In genomic region chr11:4205951-4206350, GRCm38 (mm10) we compare ENCODE assay signal across 29 mouse cellular contexts. TPM values are rescaled to one million over a fixed set of nuclear protein-coding genes. Genes with fewer than 3 reads are reported as not detected.
A peak's percentile ranks its signal among the peaks of the same experiment; 100 is the strongest.
DNase-seq lines count a peak whose midpoint lies in the region; ATAC-seq and TF ChIP-seq lines count a peak whose summit lies in the region.
"Had no signal": no experiment of that assay in that cellular context is flagged by ENCODE, and none has a peak within 500 bp of the region (broad histone marks: within the 10 kb centered on the region; RNA-seq: fewer than 3 reads in every experiment).

No protein-coding gene starts in this region.

- no peaks in the 10 kb centered on the region for H3K79me2 ChIP-seq in heart, adult 2 months (replicated peaks; ENCODE audit: control insufficient read depth, insufficient read depth, low read length)

- no peak for TF ChIP-seq CTCF in heart, adult 2 months (IDR thresholded peaks at IDR 0.05)
- TF ChIP-seq CTCF in liver, postnatal 0 days (IDR thresholded peaks at IDR 0.05; ENCODE audit: low read depth), result no peak

- H3K9ac ChIP-seq in heart, adult 2 months (ENCODE audit: low read depth, low read length), result no peak overlapping the region
- H3K9ac ChIP-seq in liver, postnatal 0 days (replicated peaks), result no peak overlapping the region
- H3K9ac ChIP-seq: embryonic facial prominence, embryonic 13.5 days; hindbrain, embryonic 14.5 days; limb, embryonic 15.5 days; liver, embryonic 13.5 days; midbrain, embryonic 12.5 days had no signal

- peaks cover 31% of the 10 kb centered on the region for H3K4me1 ChIP-seq in heart, adult 2 months (ENCODE audit: control insufficient read depth, insufficient read depth, low read length)
- peaks cover 6% of the 10 kb centered on the region; the same call in 1 of the 2 replicates for H3K4me1 ChIP-seq in liver, postnatal 0 days (ENCODE audit: insufficient read depth)
- H3K4me1 ChIP-seq: limb, embryonic 10.5 days; midbrain, embryonic 12.5 days had no signal

- 57% methylated on average over 7 of the region's 7 CpGs for WGBS in heart, adult 2 months
- WGBS in liver, postnatal 0 days (ENCODE audit: insufficient replicate concordance), result 83% methylated on average over 7 of the region's 7 CpGs

- peak; percentile 26 for ATAC-seq in activated CD4-positive, CD25-positive, alpha-beta regulatory T cell, adult 4 months
- ATAC-seq in inflammation-experienced regulatory T-cells, adult 6 months, result peak; percentile 15
- ATAC-seq in megakaryocyte-erythroid progenitor cell, adult 5-6 weeks (replicated peaks; ENCODE audit: low FRiP score, low TSS enrichment, poor library complexity, severe bottlenecking), result no peak
- no peak for ATAC-seq in liver, postnatal 0 days
- ATAC-seq: forebrain, embryonic 16.5 days had no signal

- H3K27ac ChIP-seq in heart, adult 2 months, result peak overlapping the region; percentile 45
- no peak overlapping the region for H3K27ac ChIP-seq in liver, postnatal 0 days (ENCODE audit: low read depth)
- H3K27ac ChIP-seq: embryonic facial prominence, embryonic 13.5 days; hindbrain, embryonic 14.5 days; limb, embryonic 10.5 days; limb, embryonic 15.5 days; liver, embryonic 13.5 days; midbrain, embryonic 12.5 days had no signal

- intact Hi-C loops in heart, adult 2 months (cut with DNase I), result no loop called here
- intact Hi-C loops in heart, postnatal 10 days (cut with DNase I), result no loop called here

- no peak overlapping the region for H3K4me3 ChIP-seq in heart, adult 2 months
- H3K4me3 ChIP-seq in liver, postnatal 0 days (ENCODE audit: low read depth, low read length), result no peak overlapping the region
- H3K4me3 ChIP-seq: embryonic facial prominence, embryonic 13.5 days; erythroblast, embryonic 14.5 days; limb, embryonic 10.5 days; limb, embryonic 15.5 days; liver, embryonic 13.5 days; midbrain, embryonic 12.5 days had no signal

- no peaks in the 10 kb centered on the region for H3K9me3 ChIP-seq in liver, postnatal 0 days (ENCODE audit: low read length)
- H3K9me3 ChIP-seq: embryonic facial prominence, embryonic 13.5 days; G1E; limb, embryonic 10.5 days; limb, embryonic 15.5 days; liver, embryonic 13.5 days; midbrain, embryonic 12.5 days had no signal

- no peak for DNase-seq in heart, adult 2 months
- no peak for DNase-seq in heart, postnatal 10 days
- DNase-seq in CD4-positive, CD25-positive, alpha-beta regulatory T cell, adult 2 months (ENCODE audit: low read depth, low spot score), result peak; percentile 61
- DNase-seq in liver, postnatal 0 days, result no peak
- DNase-seq in right cerebral cortex, adult 2 months (ENCODE audit: low spot score in 2 of 2), result no peak
- DNase-seq: adrenal gland, adult 2 months; cerebellum, adult 11-12 months; cerebellum, postnatal 10 days; gastrocnemius, postnatal 25 days; kidney, adult 18-20 months; kidney, postnatal 4 days; liver, embryonic 13.5 days; lung, adult 2 months; right cerebral cortex, postnatal 14 days had no signal

- H3K36me3 ChIP-seq in heart, adult 2 months (ENCODE audit: control insufficient read depth, insufficient read depth, low read length), result peaks cover 10% of the 10 kb centered on the region
- H3K36me3 ChIP-seq in liver, postnatal 0 days (replicated peaks; ENCODE audit: insufficient read depth, low read length), result peaks cover 23% of the 10 kb centered on the region; the same call in 1 of the 2 replicates

- TF ChIP-seq POLR2A in heart, adult 2 months (IDR thresholded peaks at IDR 0.05; ENCODE audit: insufficient read depth, low read depth, low read length), result no peak

- no peak overlapping the region for H3K4me2 ChIP-seq in liver, postnatal 0 days (ENCODE audit: low read depth, low read length)
- H3K4me2 ChIP-seq: embryonic facial prominence, embryonic 13.5 days; heart, embryonic 11.5 days; hindbrain, embryonic 14.5 days; limb, embryonic 15.5 days; liver, embryonic 13.5 days; midbrain, embryonic 12.5 days had no signal

- TF ChIP-seq EP300 in heart, adult 2 months (IDR thresholded peaks at IDR 0.05; ENCODE audit: insufficient read depth, low read depth, low read length), result no peak
- no peak for TF ChIP-seq EP300 in liver, postnatal 0 days (IDR thresholded peaks at IDR 0.05; ENCODE audit: low read depth)

- no peaks in the 10 kb centered on the region for H3K27me3 ChIP-seq in heart, adult 2 months (ENCODE audit: control insufficient read depth, insufficient read depth, low read length)
- H3K27me3 ChIP-seq in liver, postnatal 0 days (ENCODE audit: insufficient read depth, low read length), result no peaks in the 10 kb centered on the region
- H3K27me3 ChIP-seq: embryonic facial prominence, embryonic 13.5 days; limb, embryonic 15.5 days; liver, embryonic 13.5 days; midbrain, embryonic 12.5 days had no signal

RNA-seq across cellular contexts. Expression of gene Castor1, which starts 12.1 kb away (rescaled TPM):
- 1 to 10 TPM; 4.0 to 5.9 TPM for total RNA-seq in heart, adult 2 months (2021)
- polyA plus RNA-seq in heart, adult 2 months (2012; rRNA removed), result 10.7 and 13.5 TPM in 2 replicates
- 10 to 100 TPM in 1 of 2 experiments, 1 to 10 TPM in 1; 7.9 to 10.4 TPM for total RNA-seq in heart, postnatal 10 days (2021)
- 10 to 100 TPM; 37.5 to 42.0 TPM for polyA plus RNA-seq in activated CD4-positive, CD25-positive, alpha-beta regulatory T cell, adult 4 months (2017; shearing (Covaris generic))
- polyA plus RNA-seq in inflammation-experienced regulatory T-cells, adult 6 months (2017; shearing (Covaris generic)), result 10 to 100 TPM; 25.7 to 42.0 (median 37.8) TPM
- 1.2 TPM in 1 of 2 replicates, not detected in the other for total RNA-seq in megakaryocyte-erythroid progenitor cell, adult 5-6 weeks (2014; fragmentation: Nextera tagmentation)
- 0.15 TPM in 1 of 2 replicates, not detected in the other for total RNA-seq in megakaryocyte-erythroid progenitor cell, adult 5-6 weeks (2017)
- polyA plus RNA-seq in liver, postnatal 0 days (2015; fragmentation: Nextera tagmentation; extraction: Ambion mirVana), result 1.8 and 2.0 TPM in 2 replicates

RNA-seq across cellular contexts. Expression of gene Tbc1d10a, which starts 19.4 kb away (rescaled TPM):
- total RNA-seq in heart, adult 2 months (2021), result 10 to 100 TPM; 10.1 to 10.7 TPM
- polyA plus RNA-seq in heart, adult 2 months (2012; rRNA removed), result 17.3 and 22.3 TPM in 2 replicates
- 10 to 100 TPM; 12.3 to 12.6 TPM for total RNA-seq in heart, postnatal 10 days (2021)
- 10 to 100 TPM; 23.8 to 25.6 TPM for polyA plus RNA-seq in activated CD4-positive, CD25-positive, alpha-beta regulatory T cell, adult 4 months (2017; shearing (Covaris generic))
- 10 to 100 TPM; 14.3 to 20.5 (median 19.0) TPM for polyA plus RNA-seq in inflammation-experienced regulatory T-cells, adult 6 months (2017; shearing (Covaris generic))
- 5.9 and 8.0 TPM in 2 replicates for total RNA-seq in megakaryocyte-erythroid progenitor cell, adult 5-6 weeks (2014; fragmentation: Nextera tagmentation)
- total RNA-seq in megakaryocyte-erythroid progenitor cell, adult 5-6 weeks (2017), result 1.8 and 2.2 TPM in 2 replicates
- 5.6 and 7.0 TPM in 2 replicates for polyA plus RNA-seq in liver, postnatal 0 days (2015; fragmentation: Nextera tagmentation; extraction: Ambion mirVana)

RNA-seq across cellular contexts. Expression of gene Osm, which starts 30.3 kb away (rescaled TPM):
- total RNA-seq in heart, adult 2 months (2021), result under 1 TPM; 0.13 to 0.14 TPM
- 0.14 and 0.15 TPM in 2 replicates for polyA plus RNA-seq in heart, adult 2 months (2012; rRNA removed)
- total RNA-seq in heart, postnatal 10 days (2021), result not detected
- 10 to 100 TPM; 18.0 to 19.8 TPM for polyA plus RNA-seq in activated CD4-positive, CD25-positive, alpha-beta regulatory T cell, adult 4 months (2017; shearing (Covaris generic))
- polyA plus RNA-seq in inflammation-experienced regulatory T-cells, adult 6 months (2017; shearing (Covaris generic)), result 10 to 100 TPM; 11.2 to 23.6 (median 16.6) TPM
- total RNA-seq in megakaryocyte-erythroid progenitor cell, adult 5-6 weeks (2014; fragmentation: Nextera tagmentation), result 3.3 and 5.6 TPM in 2 replicates
- total RNA-seq in megakaryocyte-erythroid progenitor cell, adult 5-6 weeks (2017), result 5.3 and 7.2 TPM in 2 replicates
- polyA plus RNA-seq in liver, postnatal 0 days (2015; fragmentation: Nextera tagmentation; extraction: Ambion mirVana), result 0.58 and 1.3 TPM in 2 replicates
- total RNA-seq: gastrocnemius, postnatal 25 days; left cerebral cortex, postnatal 10 days had no signal
- polyA plus RNA-seq: embryonic facial prominence, embryonic 13.5 days; forebrain, embryonic 11.5 days; forebrain, embryonic 16.5 days; hindbrain, embryonic 14.5 days; intestine, embryonic 14.5 days; limb, embryonic 10.5 days; midbrain, embryonic 12.5 days had no signal

RNA-seq across cellular contexts. Expression of gene Sf3a1, which starts 45.8 kb away (rescaled TPM):
- 10 to 100 TPM; 37.2 to 38.7 TPM for total RNA-seq in heart, adult 2 months (2021)
- 17.9 and 23.4 TPM in 2 replicates for polyA plus RNA-seq in heart, adult 2 months (2012; rRNA removed)
- 10 to 100 TPM; 45.6 to 54.6 TPM for total RNA-seq in heart, postnatal 10 days (2021)
- 10 to 100 TPM; 49.6 to 53.0 TPM for polyA plus RNA-seq in activated CD4-positive, CD25-positive, alpha-beta regulatory T cell, adult 4 months (2017; shearing (Covaris generic))
- 10 to 100 TPM; 54.2 to 71.2 (median 66.6) TPM for polyA plus RNA-seq in inflammation-experienced regulatory T-cells, adult 6 months (2017; shearing (Covaris generic))
- total RNA-seq in megakaryocyte-erythroid progenitor cell, adult 5-6 weeks (2014; fragmentation: Nextera tagmentation), result 74.9 and 93.2 TPM in 2 replicates
- total RNA-seq in megakaryocyte-erythroid progenitor cell, adult 5-6 weeks (2017), result 42.5 and 64.9 TPM in 2 replicates
- polyA plus RNA-seq in liver, postnatal 0 days (2015; fragmentation: Nextera tagmentation; extraction: Ambion mirVana), result 8.5 and 8.8 TPM in 2 replicates

RNA-seq across cellular contexts. Expression of gene Ccdc157, which starts 45.9 kb away (rescaled TPM):
- 1 to 10 TPM; 4.5 to 4.6 TPM for total RNA-seq in heart, adult 2 months (2021)
- 6.7 and 9.9 TPM in 2 replicates for polyA plus RNA-seq in heart, adult 2 months (2012; rRNA removed)
- 1 to 10 TPM; 5.8 to 8.0 TPM for total RNA-seq in heart, postnatal 10 days (2021)
- polyA plus RNA-seq in activated CD4-positive, CD25-positive, alpha-beta regulatory T cell, adult 4 months (2017; shearing (Covaris generic)), result 1 to 10 TPM; 1.4 to 2.7 TPM
- polyA plus RNA-seq in inflammation-experienced regulatory T-cells, adult 6 months (2017; shearing (Covaris generic)), result 1 to 10 TPM; 1.5 to 2.9 (median 2.9) TPM
- 0.48 and 2.6 TPM in 2 replicates for total RNA-seq in megakaryocyte-erythroid progenitor cell, adult 5-6 weeks (2014; fragmentation: Nextera tagmentation)
- 0.80 and 2.9 TPM in 2 replicates for total RNA-seq in megakaryocyte-erythroid progenitor cell, adult 5-6 weeks (2017)
- polyA plus RNA-seq in liver, postnatal 0 days (2015; fragmentation: Nextera tagmentation; extraction: Ambion mirVana), result 0.36 and 0.52 TPM in 2 replicates

Comparison
In these comparisons a context has a peak if more than half of its experiments do, and no peak if none do; other contexts are left out.
1. ATAC-seq: peak in activated CD4-positive, CD25-positive, alpha-beta regulatory T cell, adult 4 months (single experiment) and inflammation-experienced regulatory T-cells, adult 6 months (single experiment); none in megakaryocyte-erythroid progenitor cell, adult 5-6 weeks (single experiment) and liver, postnatal 0 days (single experiment).